Mouse (Mus musculus) ovary, postnatal 36 days (tissue): ENCODE measurements around the gene Hspbp1.
A peak's percentile ranks its signal among the peaks of the same experiment; 100 is the strongest.

ENCODE experiments used
- DNase-seq: peaks from one replicate; pipeline ENCODE4 v3.0.0; 2022; ENCODE audit warnings: low spot score, mixed read lengths

Hspbp1 gene

GRCm38 (mm10) chr7:4630198-4630597, 54.7 kb downstream of the Hspbp1 start:
- DNase-seq: no peak

- no peak for DNase-seq
Measured at GRCm38 (mm10) chr7:4629586-4629985, 55.3 kb downstream of the Hspbp1 start.

GRCm38 (mm10) chr7:4625928-4626327, 58.9 kb downstream of the Hspbp1 start:
- DNase-seq: no peak

- no peak for DNase-seq
Measured at GRCm38 (mm10) chr7:4624343-4624742, 60.5 kb downstream of the Hspbp1 start.

- peak; percentile 28 for DNase-seq
Measured at GRCm38 (mm10) chr7:4623544-4624189, 61.2 kb downstream of the Hspbp1 start.

- peak; percentile 57 for DNase-seq
Measured at GRCm38 (mm10) chr7:4619979-4620378, 64.9 kb downstream of the Hspbp1 start.

DNA sequence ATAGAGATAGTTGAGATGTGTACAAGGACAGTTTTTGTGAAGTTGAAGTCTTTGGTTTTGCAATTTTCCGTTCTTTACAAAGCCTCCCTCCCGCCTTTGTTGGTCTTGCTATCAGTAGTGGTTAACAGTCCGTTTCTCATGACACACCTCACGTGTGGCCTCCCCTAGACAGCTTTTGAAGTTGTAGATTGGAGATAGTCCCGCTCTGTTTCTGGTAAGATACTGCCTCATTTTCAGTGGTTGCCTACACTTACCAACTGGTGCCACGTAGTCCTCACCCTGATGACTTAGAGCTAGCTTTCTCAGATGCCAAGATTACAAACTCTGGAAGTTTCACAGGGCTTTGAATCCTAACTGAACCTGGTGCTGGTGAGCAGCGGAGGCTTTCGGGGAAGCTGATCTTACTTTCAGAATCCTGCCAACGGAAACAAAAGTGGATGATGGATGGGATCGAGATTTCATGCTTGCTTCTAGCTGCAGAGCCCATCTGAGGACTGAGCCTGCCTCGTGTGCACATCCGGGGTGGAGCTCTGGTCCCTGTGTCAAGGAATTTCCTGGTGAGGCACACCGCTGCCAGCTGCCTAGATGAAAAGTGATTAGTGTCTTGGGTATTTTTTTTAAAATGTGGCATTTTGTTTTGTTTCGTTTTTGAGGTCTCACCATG, 71.0 kb downstream of the Hspbp1 start:
- DNase-seq: no peak

GRCm38 (mm10) chr7:4612956-4613355, 71.9 kb downstream of the Hspbp1 start:
- DNase-seq: no peak

DNA sequence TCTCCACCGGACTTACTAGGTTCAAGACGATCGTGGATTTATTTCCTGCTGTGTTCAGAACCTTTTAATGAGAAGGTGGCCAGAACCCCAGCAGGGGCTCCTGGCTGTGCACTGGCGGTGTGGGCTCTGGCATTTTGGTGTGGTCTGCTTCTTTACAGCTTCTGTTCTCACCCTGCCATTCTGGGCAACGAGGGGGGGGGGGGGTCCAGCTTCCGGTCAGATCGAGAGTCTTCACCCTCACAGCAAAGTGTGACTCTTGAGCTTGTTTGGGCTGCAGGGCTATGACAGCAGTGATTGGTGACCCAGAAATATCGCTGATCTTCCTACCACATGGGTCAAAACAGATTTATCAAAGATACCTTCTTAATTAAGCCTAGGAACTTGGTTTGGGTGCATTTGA, 72.5 kb downstream of the Hspbp1 start:
- no peak for DNase-seq

DNA sequence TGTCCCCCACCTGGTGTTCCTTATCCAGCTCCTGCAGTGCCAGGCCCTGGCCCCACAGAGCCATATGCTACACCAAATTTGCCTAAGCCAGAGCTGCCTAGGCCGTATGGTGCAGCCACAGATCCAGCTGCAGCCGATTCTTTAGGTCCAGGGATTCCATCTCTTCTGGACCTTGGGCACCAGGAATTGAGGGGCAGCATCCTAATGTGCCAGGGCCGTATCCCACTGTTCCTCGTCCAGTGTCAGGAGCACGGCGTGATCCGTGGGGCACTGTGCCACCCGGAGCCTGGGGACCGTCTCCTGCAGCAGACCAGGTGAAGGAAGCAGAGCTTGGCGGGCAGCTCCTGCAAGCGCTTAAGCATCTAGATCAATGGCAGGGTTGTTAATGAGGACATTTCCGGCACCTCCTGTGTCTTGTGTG, 72.9 kb downstream of the Hspbp1 start:
- no peak for DNase-seq

GRCm38 (mm10) chr7:4611511-4611910, 73.4 kb downstream of the Hspbp1 start:
- DNase-seq: no peak
